Mouse (Mus musculus) hindbrain, embryonic 14.5 days (tissue): ENCODE measurements around the gene Kbtbd4. TPM values are rescaled to one million over a fixed set of nuclear protein-coding genes. Genes with fewer than 3 reads are reported as not detected.

Source experiments
- polyA plus RNA-seq: library from polyadenylated mRNA; unstranded; fragments of >200 nt; fragmentation: Nextera tagmentation; extraction: Ambion mirVana; gene quantifications from 2 replicates; pipeline ENCODE4 v1.2.1, GENCODE M21; 2014

Kbtbd4 gene
- polyA plus RNA-seq, 1 experiment from 2014 or later, result 45.5 TPM

Other genes starting within 250 kb of the Kbtbd4 start
- gene Nup160, start 227.5 kb upstream of the Kbtbd4 start, polyA plus RNA-seq, result 27.6 and 29.9 TPM in 2 replicates
- 87.3 and 90.7 TPM in 2 replicates for gene Fnbp4, start 159.4 kb upstream of the Kbtbd4 start, polyA plus RNA-seq
- gene Agbl2, start 122.0 kb upstream of the Kbtbd4 start, polyA plus RNA-seq, result 0.67 and 1.7 TPM in 2 replicates
- 270 and 276 TPM in 2 replicates for gene Mtch2, start 57.6 kb upstream of the Kbtbd4 start, polyA plus RNA-seq
- 182 and 189 TPM in 2 replicates for gene C1qtnf4, start 18.9 kb upstream of the Kbtbd4 start, polyA plus RNA-seq
- 216 and 227 TPM in 2 replicates for gene Ndufs3, start 87 bp downstream of the Kbtbd4 start, polyA plus RNA-seq
- gene Celf1, start 35.6 kb downstream of the Kbtbd4 start, polyA plus RNA-seq, result 75.2 and 78.5 TPM in 2 replicates
- 0.97 and 1.1 TPM in 2 replicates for gene Rapsn, start 130.9 kb downstream of the Kbtbd4 start, polyA plus RNA-seq
- gene Psmc3, start 149.3 kb downstream of the Kbtbd4 start, polyA plus RNA-seq, result 237 and 243 TPM in 2 replicates
- 27.4 and 27.6 TPM in 2 replicates for gene Slc39a13, start 165.7 kb downstream of the Kbtbd4 start, polyA plus RNA-seq
- 4.1 and 4.3 TPM in 2 replicates for gene Spi1, start 177.7 kb downstream of the Kbtbd4 start, polyA plus RNA-seq
- not detected in 2 replicates for gene Mybpc3, start 213.4 kb downstream of the Kbtbd4 start, polyA plus RNA-seq